Mouse (Mus musculus) cerebellum, adult 9-11 months (tissue): Measurements from ENCODE around the gene AU041133.
A peak's percentile ranks its signal among the peaks of the same experiment; 100 is the strongest.
"Not testable (repeated sequence)": the region's sequence is repeated elsewhere in the genome, so short reads cannot be mapped to it uniquely, and the experiment has no call there.

Source experiments
- DNase-seq: peaks from one replicate; pipeline ENCODE4 v3.0.0; 2022

AU041133 gene

GRCm38 (mm10) chr10:82127850-82128401, at the start of gene AU041133:
TSS of gene AU041133 (plus strand) at chr10:82128013.
- peak; percentile 93 for DNase-seq

- peak; percentile 84 for DNase-seq
Measured at GRCm38 (mm10) chr10:82082728-82083621, 44.8 kb upstream of the AU041133 start, which contains the start of gene BC024063. TSS of gene BC024063 (plus strand) at chr10:82083353.

DNA sequence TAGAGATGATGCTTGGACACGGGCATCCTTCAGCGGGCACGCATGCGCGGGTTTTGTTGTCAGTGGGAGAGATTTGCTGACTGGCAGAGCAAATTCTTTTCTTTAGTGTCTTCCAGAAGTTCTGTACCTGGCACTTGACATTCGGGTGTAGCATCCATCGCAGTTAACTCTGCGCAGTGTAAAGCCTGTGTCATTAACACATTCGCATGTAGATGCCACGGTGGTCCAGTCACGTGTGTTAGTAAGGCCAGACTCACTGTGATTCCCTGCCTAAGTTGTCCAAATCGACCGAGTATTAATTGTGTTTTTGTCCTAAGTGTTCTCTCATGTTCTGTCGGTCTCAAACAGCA, 44.2 kb upstream of the AU041133 start:
- not testable (repeated sequence) for DNase-seq

DNA sequence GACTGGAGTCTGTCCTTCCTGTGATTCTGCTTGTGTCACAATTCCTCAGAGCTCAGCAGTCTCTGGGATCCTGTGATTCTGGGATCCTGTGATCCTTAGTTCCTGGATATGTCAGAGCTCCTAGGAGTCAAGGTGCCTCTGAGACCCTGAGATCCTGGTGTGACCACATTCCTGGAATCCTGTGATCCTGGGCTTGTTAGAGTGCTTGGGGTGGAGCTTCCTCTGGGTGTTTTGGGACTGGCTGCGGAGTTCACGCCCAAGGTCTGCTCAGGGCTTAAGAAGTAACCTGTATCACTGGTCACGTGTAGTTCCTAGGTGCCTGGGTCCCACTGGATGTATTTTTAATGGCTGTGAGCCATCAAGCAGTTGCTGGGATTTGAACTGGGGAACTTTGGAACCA, 10.6 kb upstream of the AU041133 start:
- DNase-seq: no peak

DNA sequence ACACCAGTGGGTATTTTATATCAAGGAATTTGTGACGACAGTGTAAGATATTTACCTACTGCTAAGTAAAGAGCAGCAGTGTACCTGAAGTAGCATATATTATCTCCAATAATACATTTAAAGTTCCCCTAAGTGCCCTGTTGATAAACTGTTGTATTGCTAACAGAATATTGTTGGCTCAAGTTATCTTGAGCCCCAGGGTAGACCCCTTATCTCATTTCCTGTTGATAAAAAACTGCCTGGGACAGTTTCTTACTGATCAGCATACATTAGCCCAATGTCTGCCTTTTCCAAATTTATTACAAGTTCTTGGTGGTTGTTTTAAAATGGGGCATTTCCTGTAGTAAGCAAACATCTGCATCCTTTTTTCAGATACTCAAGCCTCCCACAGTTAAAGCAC, 17.5 kb downstream of the AU041133 start:
- DNase-seq: no peak

- DNase-seq: no peak
Measured at GRCm38 (mm10) chr10:82147571-82147970, 19.8 kb downstream of the AU041133 start.

- no peak for DNase-seq
Measured at GRCm38 (mm10) chr10:82167777-82168176, 40.0 kb downstream of the AU041133 start.

DNA sequence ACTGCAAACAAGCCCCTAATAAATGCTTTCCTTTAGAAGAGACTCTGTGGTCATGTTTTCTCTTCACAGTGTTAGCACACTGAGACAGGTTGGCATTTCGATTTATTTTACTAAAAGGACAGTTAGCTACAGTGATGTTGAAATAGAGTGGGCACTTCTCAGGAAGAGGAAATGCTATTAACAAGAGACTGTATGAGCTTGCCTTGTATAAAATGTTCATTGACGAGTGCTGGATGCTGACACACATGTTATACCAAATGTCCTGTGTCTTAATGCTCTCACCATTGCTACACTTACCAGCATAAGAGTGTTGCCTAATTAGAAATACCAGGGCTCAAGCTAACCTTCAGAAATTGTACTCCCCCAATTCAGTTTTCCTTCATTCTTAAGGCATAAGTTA, 42.0 kb downstream of the AU041133 start:
- DNase-seq: no peak

GRCm38 (mm10) chr10:82170808-82171207, 43.0 kb downstream of the AU041133 start:
- DNase-seq: no peak

- DNase-seq: peak; percentile 91
Measured at GRCm38 (mm10) chr10:82178257-82179064, 50.6 kb downstream of the AU041133 start.
